Mouse (Mus musculus): Measurements from ENCODE around the gene Gabra3.

DNA sequence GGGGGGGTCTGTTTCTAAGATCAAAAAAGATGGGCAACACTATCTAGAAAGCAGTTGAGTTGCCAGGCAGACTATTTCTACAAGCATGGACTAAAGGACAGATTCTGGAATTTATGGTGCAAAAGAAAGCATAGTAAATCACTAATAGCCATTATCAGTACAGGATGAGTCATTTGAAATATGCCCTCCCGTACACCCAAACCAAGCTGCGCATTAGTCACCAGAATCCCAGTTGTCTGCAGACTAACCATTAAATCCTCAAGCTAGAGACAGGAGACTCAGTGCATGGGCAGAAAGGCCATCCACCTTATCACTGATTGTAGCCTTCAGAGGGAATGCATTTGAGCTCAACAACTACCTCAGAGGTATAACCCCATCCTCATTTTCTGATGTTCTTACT, 166.8 kb downstream of the Gabra3 start:
- TF ChIP-seq CTCF (IDR thresholded peaks at IDR 0.05; ENCODE audit: extremely low read depth, insufficient read depth, insufficient read length, insufficient replicate concordance), result no peak
- no peak for TF ChIP-seq POLR2A (IDR thresholded peaks at IDR 0.05; ENCODE audit: low read depth, low read length)

Data from spleen, adult 2 months (tissue).